Mouse (Mus musculus): ENCODE results near the gene Bmp4.

DNA sequence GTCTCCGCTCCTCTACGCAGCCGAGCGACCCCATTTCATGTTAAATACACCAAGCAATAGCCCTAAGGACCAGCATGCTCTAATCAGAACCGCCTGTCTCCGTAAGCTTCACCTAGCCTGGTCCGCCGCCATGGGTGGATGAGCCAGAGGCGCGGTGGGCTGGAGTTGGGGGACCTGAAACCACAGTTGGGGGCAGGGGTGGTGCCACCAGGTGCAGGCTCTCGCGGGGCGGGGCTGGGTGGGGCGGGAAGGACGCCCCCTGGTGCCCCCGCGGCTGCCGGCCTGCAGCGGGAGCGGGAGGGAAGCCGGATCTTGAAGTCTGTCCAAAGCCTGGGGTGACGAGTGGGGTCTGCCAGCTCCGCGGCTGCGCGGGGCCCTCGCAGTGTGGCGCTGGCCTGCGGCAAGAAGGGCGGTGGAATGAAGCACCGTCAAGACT, 10.2 kb downstream of the Bmp4 start:
- TF ChIP-seq CTCF (IDR thresholded peaks at IDR 0.05; ENCODE audit: low read depth, low read length) (no peak), POLR2A (IDR thresholded peaks at IDR 0.05; ENCODE audit: extremely low read depth, insufficient read depth, low read length) (no peak)

Measured in liver, adult 2 months (tissue).